Mouse (Mus musculus): ENCODE measurements at regions not wholly inside any gene's neighbourhood (a gene's known extent, or its start where the extent isn't known, plus 50 kb on each side); places are given as distances from the start of the nearest gene placed in this dataset.

DNA sequence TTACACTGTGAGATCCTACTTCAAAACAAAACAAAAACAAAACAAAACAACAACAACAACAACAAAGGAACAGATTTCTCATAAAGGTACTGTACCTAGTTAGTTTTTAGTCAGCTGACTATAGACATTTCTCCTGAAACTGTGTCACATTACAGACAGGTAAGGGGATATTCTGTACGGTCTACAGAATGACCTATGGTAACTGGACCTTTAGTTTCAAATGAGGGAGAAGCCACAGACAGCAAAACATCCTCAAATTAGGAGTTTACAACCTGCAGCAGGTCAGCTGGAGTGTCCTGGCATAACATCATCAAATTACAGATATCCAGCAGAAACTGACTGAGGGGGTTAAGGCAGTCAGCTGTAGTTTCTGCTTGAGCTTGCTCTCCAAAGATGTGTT is 210.7 kb downstream of the Pax1 start:
- TF ChIP-seq POLR2A (IDR thresholded peaks at IDR 0.05; ENCODE audit: control insufficient read depth, low read depth, low read length), result no peak
- TF ChIP-seq CTCF (IDR thresholded peaks at IDR 0.05; ENCODE audit: control insufficient read depth, insufficient read depth, insufficient replicate concordance, low read depth, low read length), result no peak

Data from testis, adult 2 months (tissue).